Mouse (Mus musculus): Measurements from ENCODE around the gene Ocrl.

Ocrl gene

DNA sequence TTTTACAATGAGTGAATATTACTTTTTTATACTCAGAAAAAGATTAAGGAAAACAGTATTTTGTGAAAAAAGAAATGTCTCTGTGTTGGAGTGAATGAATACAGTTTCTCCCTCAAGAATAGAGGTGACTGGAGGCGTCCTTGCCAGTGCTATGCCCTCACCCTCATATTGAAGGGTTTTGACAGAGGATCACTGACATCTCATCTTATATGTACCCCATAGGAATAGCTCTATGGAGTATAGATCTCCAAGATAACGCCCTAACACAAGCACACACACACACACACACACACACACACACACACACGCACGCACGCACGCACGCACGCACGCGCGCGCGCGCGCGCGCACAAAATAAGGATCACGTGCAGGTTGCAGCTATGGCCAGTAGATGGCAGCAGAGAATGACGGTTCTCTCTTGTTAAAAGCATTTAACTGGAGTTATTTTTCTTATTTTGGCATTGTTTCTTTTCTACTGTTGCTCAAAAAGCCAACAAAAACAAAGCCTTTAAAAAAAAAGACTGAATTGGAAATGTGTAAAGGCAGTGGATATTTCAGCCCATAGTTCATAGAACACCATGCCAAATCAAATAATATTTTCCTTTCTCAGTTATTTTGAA lies 72.9 kb downstream of the Ocrl start:
- DNase-seq, result peak; percentile 14

DNA sequence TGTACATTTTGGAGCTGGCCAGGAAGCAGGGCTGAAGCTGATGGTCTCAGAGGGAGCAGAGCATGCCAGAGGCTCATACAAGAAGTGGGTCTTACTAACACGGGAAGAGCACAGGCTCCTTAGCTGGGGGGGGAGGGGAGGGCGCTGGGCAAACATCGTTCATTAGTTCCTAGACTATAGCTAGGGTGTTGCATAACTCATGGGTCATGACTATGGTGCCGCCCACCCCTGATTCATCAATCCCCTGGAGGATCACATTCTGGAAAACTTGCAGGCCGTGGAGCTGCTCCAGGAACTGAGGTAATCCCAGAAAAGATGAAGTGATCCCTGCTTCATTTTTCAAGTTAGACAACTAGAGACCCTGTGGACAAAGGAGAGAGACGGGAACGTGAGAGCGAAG lies 75.8 kb downstream of the Ocrl start:
- DNase-seq, result no peak

DNA sequence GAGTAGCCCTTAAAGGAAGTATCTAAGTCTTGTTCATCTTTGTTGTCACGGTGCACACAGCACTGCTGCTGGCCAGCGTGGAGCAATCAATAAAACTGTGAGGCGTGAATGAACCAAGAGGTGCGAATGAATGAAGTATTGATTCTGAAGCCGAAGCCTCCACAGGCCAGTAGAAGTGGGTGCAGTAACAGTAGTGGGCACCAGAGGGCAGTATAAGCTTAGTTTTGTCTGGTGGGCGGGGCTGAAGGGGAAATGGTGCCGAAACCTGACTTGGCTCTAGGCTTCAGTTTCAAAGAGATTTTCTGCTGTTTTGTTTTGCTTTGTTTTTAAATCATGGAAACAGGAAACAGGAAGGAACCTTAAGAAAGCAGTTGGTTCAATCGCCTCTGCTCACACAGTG lies 80.4 kb downstream of the Ocrl start:
- peak; percentile 55 for DNase-seq

DNA sequence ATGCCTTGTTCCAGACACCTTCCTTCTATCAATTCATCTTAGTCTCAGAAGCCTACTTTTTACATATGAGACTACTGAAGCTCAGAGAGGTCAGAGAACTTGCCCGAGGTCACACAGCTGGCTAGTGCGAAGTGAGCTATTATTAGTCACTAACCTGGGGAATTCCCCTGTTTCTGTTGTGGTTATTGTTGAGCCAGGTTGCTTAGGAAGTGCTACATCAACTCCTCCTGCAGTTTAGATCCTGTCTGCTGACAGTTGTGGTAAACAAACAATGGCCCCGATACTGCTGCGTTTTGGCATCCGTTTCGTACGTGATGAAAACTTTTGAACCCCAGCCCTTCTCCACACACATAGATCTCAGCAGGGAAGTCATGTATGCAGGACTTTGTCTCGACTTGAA lies 86.2 kb downstream of the Ocrl start:
- DNase-seq, result peak; percentile 10

DNA sequence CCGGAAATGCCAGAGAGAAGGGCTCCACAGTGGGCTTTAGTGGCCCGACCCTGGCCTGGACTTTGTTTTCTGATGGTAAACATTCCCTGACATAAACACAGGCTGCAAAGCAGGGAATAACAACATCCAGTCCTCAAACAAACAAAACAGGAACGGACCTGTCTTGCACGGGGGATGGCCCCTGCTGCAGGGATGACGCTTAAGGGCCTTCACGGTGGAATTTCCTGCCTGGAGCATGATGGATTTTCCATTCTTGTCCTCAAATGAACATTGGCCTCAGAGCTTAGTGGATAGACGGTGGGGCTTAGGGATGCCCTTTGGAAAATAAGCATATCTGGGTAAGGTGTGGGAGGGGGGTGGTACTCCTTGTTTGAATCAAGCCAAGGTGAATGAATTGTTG lies 89.0 kb downstream of the Ocrl start:
- no peak for DNase-seq

DNA sequence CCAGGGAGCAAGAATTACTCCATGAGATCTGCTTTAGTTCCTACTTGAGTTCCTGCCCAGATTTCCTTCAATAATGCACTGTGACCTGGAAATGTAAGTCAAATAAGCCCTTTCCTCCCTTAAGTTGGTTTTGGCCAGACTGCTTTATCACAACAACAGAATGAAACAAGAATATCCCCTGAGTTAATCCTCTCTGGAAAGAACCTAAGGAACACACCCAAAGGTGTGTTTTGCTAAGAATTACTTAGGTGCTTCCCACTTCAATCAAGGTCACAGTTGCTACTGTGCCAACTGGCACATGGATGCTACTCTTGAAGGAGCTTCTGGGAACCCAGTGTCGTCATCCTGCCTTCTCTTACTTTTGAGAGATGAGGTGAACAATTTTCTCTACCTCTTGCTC lies 92.6 kb downstream of the Ocrl start:
- no peak for DNase-seq

DNA sequence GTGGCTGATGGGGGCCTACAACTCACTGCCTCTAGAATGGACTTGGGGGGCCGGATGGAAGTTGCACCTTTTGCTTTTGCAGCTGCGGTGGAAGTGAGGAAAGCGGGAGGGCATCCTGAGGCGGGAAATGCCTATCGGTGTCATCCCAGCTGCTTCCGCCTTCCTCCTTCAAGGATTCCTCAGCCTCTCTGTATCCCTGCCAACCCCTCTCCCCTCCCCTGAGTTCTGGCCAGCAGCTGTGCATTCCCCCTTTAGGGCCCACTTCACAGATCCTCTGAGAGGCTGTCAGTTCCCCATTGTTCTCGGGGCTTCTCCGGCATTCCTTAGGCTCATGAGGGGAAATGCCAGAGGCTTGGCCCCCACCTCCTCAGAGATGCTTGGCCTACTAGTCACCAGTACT lies 93.9 kb downstream of the Ocrl start:
- DNase-seq, result peak; percentile 34

DNA sequence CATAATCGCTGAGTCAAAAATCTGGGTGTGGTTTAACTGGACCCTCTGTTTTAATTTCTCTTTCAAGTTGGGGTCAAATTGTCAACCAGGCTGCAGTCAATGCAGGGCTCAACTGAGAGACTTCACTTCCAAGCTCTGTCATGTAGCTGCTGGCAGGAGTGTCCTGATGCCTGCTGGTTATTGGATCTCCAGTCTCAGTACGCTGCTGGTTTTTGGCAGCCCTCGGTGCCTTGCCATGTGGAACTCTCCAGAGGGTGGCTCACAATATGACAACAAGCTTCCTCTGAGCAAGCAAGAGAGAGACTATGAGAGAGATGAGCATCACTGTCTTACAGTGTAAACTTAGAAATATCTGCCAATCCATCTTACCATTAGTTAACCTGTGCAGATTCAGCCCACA lies 99.5 kb downstream of the Ocrl start:
- DNase-seq, result no peak

All from kidney, adult 11 months (tissue).